Mouse (Mus musculus) thymus, postnatal 36 days (tissue): ENCODE measurements around the gene Sp1.

Experiments
- DNase-seq, 2 experiments: peaks; one replicate each; pipeline ENCODE4 v3.0.0; 2022; ENCODE audit warnings: mixed read lengths in 2 of 2

Sp1 gene

DNA sequence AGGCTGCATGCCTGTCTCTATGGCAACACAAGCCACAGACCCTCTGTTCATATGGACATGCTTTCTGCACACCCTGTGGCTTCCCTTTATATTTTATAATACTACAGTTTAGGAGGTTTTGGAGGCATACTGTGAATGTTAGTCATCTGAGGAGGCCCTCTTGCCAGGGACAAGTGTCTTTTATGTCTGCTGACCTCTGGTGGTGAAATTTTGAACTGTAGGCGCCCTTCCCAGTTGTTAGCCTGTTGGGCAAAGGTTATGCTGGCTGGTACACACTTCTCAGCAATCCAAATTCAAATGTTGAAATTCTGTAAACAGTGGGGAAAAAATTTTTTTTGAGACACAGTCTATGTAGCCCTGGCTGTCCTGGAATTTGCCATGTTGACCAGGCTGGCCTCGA, 36.5 kb downstream of the Sp1 start:
- DNase-seq, result peak; percentile 73 to 83

GRCm38 (mm10) chr15:102445146-102445545, 39.2 kb downstream of the Sp1 start, which contains the start of gene Amhr2:
Gene Amhr2 (plus strand): TSS chr15:102445367.
- DNase-seq, result no peak

GRCm38 (mm10) chr15:102446448-102446847, 40.5 kb downstream of the Sp1 start:
- DNase-seq, result no peak

DNA sequence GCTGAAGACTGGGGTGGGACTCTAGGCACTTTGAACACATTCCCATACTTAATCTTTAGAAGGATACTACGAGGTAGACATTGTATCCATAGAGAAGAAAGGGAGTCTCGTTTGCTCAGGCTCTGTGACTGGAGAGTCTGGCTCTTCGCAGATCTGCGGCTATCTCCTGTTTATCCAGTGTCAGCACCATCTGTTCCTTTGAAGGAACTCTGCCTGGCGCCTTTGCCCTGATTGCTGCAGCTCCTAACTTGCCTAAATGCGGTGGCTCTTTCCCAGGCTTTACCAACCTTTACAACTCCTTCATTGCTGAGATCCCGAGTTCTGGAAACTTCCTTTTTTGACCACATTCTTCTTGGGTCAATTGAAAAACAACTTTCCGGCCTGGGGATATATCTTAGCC, 43.4 kb downstream of the Sp1 start:
- no peak for DNase-seq

GRCm38 (mm10) chr15:102450928-102451327, 45.0 kb downstream of the Sp1 start:
- no peak for DNase-seq

DNA sequence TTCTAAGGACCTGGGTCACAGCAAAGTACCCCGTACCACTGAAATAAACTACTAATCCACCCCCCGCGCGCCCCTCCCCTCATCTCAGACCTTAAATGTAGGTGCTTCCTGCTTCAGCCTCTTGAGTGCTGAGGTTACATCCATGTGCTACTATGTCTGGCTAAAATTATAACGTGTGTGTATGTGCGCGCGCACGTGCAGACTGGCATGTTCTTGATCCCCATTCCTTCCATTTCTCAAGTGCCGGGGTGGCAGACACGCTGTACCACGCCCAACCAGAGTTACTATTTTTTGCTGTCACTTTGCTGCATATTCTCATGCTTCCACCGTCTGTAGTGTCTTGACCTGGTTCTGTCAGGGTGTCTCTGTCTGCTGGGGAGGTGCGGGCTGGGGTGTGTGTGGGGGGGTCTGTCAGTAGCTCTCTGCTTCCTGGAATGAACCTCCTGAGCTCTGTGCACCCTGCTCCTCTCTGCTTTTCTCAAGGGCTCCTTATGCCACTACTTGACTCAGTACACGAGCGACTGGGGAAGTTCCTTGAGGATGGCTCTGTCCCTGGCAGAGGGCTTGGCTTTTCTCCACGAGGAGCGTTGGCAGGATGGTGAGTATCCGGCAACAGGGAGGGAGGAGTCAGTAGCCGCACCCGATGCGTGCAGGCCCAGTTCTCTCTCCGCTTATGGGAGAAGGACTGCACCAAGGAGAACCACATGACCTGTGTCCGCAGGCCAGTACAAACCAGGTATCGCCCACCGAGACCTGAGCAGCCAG, 45.9 kb downstream of the Sp1 start:
- DNase-seq, result no peak

GRCm38 (mm10) chr15:102455993-102456392, 50.0 kb downstream of the Sp1 start:
- DNase-seq, result peak in 1 of 2 experiments; percentile 32

DNA sequence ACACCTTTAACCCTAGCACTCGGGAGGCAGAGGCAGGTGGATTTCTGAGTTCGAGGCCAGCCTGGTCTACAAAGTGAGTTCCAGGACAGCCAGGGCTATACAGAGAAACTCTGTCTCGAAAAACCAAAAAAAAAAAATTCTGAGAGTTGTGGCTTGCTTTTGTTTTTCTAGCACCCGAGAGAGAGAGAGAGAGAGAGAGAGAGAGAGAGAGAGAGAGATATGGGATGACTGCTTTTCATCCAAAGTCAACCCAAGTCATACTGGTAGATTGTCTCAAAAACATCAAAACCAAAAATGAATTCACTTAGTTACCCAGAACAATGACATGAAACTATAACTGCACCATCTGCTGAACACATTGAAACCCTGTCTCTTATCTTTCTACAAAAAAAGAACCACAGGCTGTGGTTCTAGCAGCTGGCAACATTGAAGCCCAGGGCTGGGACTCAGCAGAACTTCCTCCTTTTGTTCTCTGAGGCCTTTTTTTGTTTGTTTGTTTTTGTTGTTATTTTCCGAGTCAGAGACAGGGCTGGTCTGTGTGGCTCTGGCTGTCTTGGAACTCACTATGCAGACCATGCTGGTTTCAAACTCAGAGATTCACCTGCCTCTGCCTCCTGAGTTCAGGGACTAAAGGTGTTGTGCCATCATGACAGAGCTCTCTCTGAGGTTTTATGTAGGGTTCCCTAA, 52.2 kb downstream of the Sp1 start:
- peak; percentile 42 to 54 for DNase-seq

- DNase-seq, result peak; percentile 87 to 90
Observed at GRCm38 (mm10) chr15:102458904-102459317, 53.0 kb downstream of the Sp1 start, which contains the start of gene Prr13. Gene Prr13 (plus strand): TSS chr15:102459028.

DNA sequence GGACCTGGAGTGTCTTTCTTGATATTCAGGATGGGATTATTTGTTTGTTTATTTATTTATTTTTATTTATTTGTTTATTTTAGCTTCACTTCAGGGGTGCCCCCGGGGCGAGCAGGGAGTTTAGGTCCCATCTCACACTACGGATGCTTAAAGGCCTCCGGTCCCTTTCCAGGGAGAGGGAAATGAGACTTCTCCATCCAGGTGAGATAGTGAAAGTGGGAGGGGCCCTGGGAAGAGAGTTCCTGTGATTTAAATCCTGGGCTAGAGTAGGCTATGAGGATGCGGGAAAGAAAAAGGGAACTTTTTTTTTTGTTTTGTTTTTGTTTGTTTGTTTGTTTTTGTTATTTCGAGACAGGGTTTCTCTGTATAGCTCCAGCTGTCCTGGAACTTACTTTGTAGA, 53.4 kb downstream of the Sp1 start:
- no peak for DNase-seq

DNA sequence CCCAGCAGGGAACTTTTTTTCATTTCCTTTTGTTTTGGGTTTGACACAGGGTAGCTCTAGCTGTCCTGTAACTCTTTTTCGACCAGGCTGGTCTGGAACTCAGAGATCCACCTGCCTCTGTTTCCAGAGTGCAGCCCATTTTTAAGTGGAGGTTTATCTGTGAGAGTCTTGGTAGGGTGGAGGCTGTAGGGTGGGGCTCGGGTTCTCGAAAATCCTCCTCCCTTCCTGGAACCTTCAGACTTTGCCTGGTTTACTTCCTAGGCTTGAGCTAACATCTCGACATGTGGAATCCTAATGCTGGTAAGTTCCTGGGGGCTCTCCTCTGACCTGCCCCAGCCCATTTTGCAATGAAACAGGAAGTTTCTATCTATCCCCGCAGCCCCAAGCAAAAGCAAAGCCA, 53.9 kb downstream of the Sp1 start:
- DNase-seq, result no peak

- no peak for DNase-seq
Observed at GRCm38 (mm10) chr15:102460409-102460808, 54.5 kb downstream of the Sp1 start.

- no peak for DNase-seq
Observed at GRCm38 (mm10) chr15:102460971-102461370, 55.0 kb downstream of the Sp1 start.

DNA sequence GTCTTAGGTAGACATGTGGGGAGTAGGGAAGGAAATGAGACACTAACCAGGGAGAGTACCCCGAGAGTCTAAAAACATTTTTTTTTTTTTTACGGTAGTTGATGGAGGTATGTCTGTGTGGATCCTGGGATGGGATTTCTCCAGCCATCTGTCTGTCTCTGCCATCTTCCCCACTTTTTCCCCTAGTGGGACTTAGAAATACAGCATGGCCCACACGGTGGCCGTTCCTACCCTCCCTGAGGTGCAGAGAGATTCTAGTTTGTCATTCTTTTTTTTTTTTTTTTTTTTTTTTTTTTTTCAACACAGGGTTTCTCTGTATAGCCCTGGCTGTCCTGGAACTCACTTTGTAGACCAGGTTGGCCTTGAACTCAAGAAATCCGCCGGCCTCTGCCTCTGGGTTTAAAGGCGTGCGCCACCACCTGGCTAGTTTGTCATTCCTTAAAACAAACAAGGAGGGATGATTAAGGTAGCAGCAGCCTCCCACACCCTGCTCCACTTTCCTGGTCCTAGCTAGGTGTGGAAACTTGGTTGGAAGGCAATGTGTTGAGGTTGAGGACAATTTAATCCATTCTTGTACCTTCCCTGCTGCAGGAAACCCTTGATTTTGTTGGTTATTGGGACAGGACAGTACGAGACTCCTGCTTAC, 55.6 kb downstream of the Sp1 start:
- no peak for DNase-seq

GRCm38 (mm10) chr15:102463666-102464065, 57.7 kb downstream of the Sp1 start:
- no peak for DNase-seq

GRCm38 (mm10) chr15:102468675-102469370, 62.9 kb downstream of the Sp1 start:
- DNase-seq, result no peak

DNA sequence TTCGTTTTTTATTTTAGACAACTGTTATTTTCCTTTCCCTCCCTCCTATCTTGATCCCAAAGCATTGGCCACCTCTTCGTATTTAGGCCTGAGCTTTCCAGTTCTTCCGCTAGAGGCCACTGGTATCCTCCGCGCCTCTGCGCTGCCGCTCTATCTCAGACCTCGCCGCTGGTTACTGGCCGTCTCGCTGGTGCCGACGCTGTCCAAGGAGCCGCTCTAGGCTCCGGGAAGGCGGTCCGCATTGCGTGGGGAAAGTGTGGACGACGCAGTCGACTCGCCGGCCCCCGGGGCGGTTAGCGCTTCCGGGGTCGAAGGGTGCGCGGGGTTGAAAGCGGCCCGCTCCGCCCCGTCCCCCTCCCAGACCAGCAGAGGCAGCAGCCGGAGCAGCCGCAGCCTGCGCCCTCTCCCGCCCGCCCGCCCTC, 64.3 kb downstream of the Sp1 start, which contains the start of gene Pcbp2:
Gene Pcbp2 (plus strand): TSS at position 357 of the 422 bp plus-strand sequence.
- peak; percentile 93 to 98 for DNase-seq

- DNase-seq, result peak; percentile 83
Observed at GRCm38 (mm10) chr15:102470605-102471294, 64.8 kb downstream of the Sp1 start.

GRCm38 (mm10) chr15:102471295-102471645, 65.3 kb downstream of the Sp1 start:
- no peak for DNase-seq

DNA sequence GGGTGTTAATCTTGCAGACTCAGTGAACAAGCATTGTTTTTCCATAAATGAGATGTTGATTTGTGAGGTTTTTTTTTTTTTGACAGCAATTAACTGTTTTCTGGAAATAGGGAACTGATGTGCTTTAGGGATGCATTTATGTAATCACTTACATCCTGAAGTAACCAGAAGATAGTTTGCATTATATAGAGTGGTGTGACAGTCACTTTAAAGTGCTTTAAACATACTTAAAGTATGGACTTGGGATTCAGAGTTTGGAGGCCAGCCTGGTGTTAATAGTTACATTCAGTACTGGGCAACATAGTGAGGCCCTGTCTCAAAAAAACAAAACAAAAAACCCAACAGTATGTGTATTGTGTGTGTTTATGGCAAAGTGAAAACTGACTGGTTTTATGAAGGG, 65.8 kb downstream of the Sp1 start:
- DNase-seq, result no peak

DNA sequence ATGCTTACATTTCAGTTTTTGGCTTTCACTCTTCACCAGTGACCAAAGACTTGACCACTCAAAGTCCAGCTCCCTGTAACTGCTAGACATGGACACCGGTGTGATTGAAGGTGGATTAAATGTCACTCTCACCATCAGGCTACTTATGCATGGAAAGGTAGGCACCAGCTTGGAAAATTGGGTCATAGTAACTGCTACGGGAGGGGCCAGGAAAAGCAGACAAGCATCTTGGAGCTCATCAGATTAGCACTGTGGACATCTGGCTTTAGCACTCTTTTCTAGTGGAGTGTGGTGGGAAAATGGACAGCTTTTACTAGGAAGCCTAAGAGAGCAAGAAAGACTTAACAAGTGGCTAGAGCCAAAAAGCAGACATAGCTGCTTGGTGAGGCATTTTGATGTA, 67.3 kb downstream of the Sp1 start:
- no peak for DNase-seq

GRCm38 (mm10) chr15:102474520-102474919, 68.6 kb downstream of the Sp1 start:
- DNase-seq, result no peak
